Mouse (Mus musculus) embryonic stem cell, embryonic (primary cell): ENCODE results near the gene Stk11.

ENCODE experiments used
- CTCF ChIA-PET, 4 experiments: fragments of 300-600 bp in 2 of 4; fragments of 350-600 bp in 2 of 4; sonication (Branson Sonifier 250); formaldehyde crosslinking; loops; one replicate each; lab custom pipeline; 2022; ENCODE audit warnings: inconsistent platforms in 2 of 4; lab: Charles Lee
- POLR2A ChIA-PET, 4 experiments: fragments of 300-600 bp in 2 of 4; fragments of 350-600 bp in 2 of 4; sonication (Branson Sonifier 250); formaldehyde crosslinking; loops; one replicate each; lab custom pipeline; 2022; ENCODE audit warnings: antibody characterized with exemption in 4 of 4, inconsistent platforms in 1 of 4; lab: Charles Lee

Stk11 gene

DNA sequence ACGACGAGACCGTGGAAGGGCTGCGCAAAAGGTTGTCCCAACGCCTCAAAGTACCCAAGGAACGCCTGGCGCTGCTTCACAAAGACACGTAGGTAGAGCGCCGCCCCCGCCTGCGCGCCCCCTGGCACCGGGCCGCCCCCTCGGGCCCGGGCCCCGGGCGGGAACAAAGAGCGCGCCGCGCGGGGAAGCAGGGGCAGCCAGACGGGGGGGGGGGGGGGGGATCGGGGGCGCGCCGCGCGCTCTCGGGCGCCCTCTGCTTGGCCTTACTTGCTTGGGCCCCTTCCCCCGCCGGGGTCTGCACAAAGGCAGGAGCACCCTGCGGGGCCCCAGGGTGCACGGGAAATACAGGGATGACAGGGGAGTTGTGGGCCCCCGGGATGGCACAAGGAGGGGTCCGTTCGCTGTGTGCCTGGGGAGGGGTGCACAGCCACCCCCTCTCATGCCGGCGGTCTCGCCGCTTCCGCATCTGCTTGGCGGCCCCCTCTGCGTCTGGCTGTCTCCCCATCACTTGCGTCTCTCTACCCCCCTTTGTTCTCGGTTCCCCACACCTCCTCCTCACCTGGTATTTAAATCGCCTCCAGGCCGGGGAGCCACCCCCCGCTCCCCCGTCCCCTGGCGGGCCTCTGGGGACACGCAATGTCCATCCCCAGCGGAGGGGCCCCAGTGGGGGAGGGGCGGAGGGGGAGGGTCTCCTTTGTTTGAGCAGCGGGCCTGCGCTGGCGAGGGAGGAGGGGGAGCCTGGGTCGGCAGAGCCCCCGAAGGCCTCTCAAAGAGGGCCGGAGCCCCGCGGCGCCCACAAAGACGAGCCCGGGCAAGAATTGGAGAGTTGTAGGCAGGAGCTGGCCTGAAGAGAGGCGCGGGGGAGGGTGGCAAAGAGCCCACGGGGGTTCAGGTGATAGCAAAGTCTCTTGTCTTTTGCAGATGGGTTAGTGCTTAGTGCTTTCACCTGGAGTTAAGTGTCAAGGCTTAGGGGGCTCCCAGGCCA lies 34.9 kb downstream of the Stk11 start:
- POLR2A ChIA-PET = interaction anchor here (0.6 to 12.6 kb wide), 34 partner anchors 8 to 370 kb away, joined by 3 to 321 read pairs (median 4); partner anchors contain the start of genes Gamt (in 3 of the 4), 1600002K03Rik (in 2 of the 4), Cirbp (in 2 of the 4) and Dazap1 (in 2 of the 4)
- CTCF ChIA-PET = interaction anchor here in 3 of 4 experiments (0.8 to 5.2 kb wide), 9 partner anchors 9 to 1139 kb away, joined by 3 to 98 read pairs (median 5); partner anchors contain the start of gene Cirbp (in 1 of the 3)

- ChIA-PET CTCF (interaction anchor here (0.7 to 2.5 kb wide), 9 partner anchors 8 to 1138 kb away, joined by 3 to 21 read pairs (median 5); partner anchors contain the start of gene Cirbp (in 1 of the 4)), POLR2A (interaction anchor here (0.6 to 12.6 kb wide), 29 partner anchors 7 to 470 kb away, joined by 3 to 321 read pairs (median 3); partner anchors contain the start of genes Gamt (in 3 of the 4), 1600002K03Rik (in 2 of the 4), Cirbp (in 2 of the 4) and Dazap1 (in 2 of the 4))
Observed at GRCm38 (mm10) chr10:80151211-80152034, 35.8 kb downstream of the Stk11 start.

DNA sequence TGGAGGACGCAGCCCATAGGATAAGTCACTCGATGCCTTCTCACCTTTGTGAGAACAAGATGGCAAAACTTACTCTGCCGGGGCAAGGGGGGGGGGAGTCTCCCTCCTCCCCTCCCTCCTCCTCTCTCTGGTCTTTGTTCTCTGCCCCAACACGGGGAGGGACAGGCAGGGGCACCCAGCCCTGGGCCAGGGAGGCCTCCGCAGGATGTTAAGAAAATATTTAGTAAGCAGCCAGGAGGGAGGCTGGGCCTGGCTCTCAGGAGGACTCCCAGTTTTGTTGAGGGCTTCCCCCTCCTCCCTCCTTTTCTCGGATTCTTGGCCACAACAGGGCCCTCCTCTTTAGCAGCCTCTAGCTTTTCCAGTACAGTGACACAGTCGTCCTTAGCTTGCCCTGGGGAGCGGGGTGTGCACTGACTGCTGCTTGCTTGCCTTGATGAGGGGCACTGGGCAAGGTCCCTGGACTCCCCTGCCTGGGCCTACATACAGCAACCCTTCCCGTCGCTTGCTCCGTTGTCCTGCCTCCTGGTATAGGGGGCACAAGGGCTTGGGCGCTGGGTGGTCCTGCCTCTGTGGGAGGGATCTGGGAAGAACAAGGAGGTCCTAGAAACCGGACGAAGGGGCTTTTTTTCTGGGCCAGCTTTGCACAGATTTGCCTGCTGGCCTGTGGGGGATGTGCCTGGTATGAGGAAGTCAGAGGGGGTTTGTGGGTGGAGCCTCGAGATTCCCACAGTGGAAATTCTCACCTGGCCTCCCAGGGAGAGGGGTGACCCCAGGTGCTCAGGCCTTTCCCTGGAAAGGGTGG lies 36.7 kb downstream of the Stk11 start:
- ChIA-PET POLR2A (interaction anchor here in 3 of 4 experiments (0.8 to 12.6 kb wide), 13 partner anchors 6 to 298 kb away, joined by 3 to 321 read pairs (median 5); partner anchors contain the start of genes 1600002K03Rik (in 2 of the 3), Cirbp (in 2 of the 3), Dazap1 (in 2 of the 3) and Gamt (in 1 of the 3)), CTCF (interaction anchor here in 3 of 4 experiments (0.7 to 2.5 kb wide), 4 partner anchors 12 to 22 kb away, joined by 3 to 21 read pairs (median 12); partner anchors contain the start of gene Cirbp (in 1 of the 3))

DNA sequence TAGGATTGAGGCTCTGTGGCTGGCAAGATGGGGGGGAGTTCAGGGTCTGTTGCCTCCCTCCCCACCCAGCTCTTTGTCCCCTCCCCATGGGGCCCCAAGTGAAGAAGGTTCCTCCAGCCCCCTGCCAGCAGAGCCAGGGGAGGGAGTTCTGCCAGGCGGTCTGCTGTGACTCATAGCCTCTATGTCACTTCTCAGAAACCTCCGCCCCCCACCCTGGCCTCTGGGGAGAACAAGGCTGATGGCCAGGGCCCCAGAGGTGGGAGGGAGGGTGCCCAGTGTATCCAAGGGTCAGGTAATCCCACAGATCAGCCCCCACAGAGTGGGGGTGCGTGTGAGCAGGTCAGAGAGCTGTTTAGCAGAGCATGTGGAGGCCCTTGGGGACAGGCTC lies 37.3 kb downstream of the Stk11 start:
- POLR2A ChIA-PET = interaction anchor here in 3 of 4 experiments (0.6 to 12.6 kb wide), 13 partner anchors 6 to 299 kb away, joined by 3 to 321 read pairs (median 4); partner anchors contain the start of genes 1600002K03Rik (in 2 of the 3), Cirbp (in 2 of the 3), Dazap1 (in 1 of the 3) and Ptbp1 (in 1 of the 3)
- CTCF ChIA-PET = interaction anchor here in 2 of 4 experiments (1.0 to 2.5 kb wide), 3 partner anchors 12 to 16 kb away, joined by 3 to 21 read pairs (median 11); partner anchors contain the start of gene Cirbp (in 1 of the 2)

GRCm38 (mm10) chr10:80153713-80154112 lies 38.1 kb downstream of the Stk11 start:
- POLR2A ChIA-PET = interaction anchor here in 3 of 4 experiments (0.6 to 12.6 kb wide), 12 partner anchors 11 to 482 kb away, joined by 3 to 321 read pairs (median 4); partner anchors contain the start of genes 1600002K03Rik (in 2 of the 3), Cirbp (in 2 of the 3) and Med16 (in 1 of the 3)
- CTCF ChIA-PET = no interaction called here

DNA sequence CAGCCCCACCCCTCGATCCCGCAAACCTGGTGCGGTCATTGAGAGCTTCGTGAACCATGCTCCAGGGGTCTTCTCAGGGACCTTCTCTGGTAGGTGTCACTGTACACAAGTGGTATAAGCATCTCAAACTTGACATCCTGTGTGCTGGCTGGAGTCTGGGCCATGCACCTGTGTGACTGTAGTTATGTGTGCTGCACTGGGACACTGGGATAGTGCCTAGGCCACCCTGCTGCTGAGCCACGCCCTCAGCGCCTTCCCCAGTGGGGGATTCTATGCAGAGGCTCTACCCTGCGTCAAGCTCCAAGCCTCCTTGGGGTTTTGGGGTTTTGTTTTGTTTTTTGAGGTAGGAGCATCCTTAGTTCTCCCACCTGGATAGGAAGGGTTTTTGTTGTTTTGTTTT lies 38.8 kb downstream of the Stk11 start:
- ChIA-PET POLR2A (interaction anchor here (0.5 to 12.6 kb wide), 17 partner anchors 8 to 483 kb away, joined by 3 to 321 read pairs (median 3); partner anchors contain the start of genes 1600002K03Rik (in 2 of the 4), Cirbp (in 2 of the 4), Tmem259 (in 2 of the 4) and Med16 (in 1 of the 4)), CTCF (interaction anchor here in 3 of 4 experiments (0.9 to 1.4 kb wide), 4 partner anchors 10 to 219 kb away, joined by 4 to 20 read pairs (median 5); no protein-coding TSS in a partner anchor)

DNA sequence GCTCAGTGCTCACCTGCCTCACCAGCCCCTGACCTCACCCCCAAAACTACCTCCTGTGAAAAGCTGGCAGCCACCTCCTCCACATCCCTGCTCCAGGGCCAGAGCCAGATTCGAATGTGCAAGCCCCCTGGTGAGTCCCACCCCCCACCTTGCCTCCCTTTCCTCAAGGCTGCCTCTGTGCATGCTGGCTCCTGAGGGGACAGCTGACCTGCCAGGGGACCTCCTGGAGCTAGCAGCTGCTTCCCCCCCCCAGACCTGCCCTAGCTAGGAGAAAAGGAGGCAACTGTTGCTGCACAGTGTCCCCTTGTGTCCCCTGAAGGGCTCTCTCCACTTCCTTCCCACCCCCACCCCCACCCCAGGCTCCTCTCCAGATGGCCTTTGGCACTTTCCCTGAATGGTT lies 39.7 kb downstream of the Stk11 start:
- CTCF ChIA-PET = interaction anchor here in 3 of 4 experiments (0.6 to 1.5 kb wide), 6 partner anchors 9 to 375 kb away, joined by 3 to 6 read pairs (median 4); no protein-coding TSS in a partner anchor
- POLR2A ChIA-PET = interaction anchor here (0.6 to 12.6 kb wide), 12 partner anchors 6 to 301 kb away, joined by 3 to 321 read pairs (median 4); partner anchors contain the start of genes 1600002K03Rik (in 2 of the 4), Cirbp (in 2 of the 4), Midn (in 1 of the 4) and Ptbp1 (in 1 of the 4)

DNA sequence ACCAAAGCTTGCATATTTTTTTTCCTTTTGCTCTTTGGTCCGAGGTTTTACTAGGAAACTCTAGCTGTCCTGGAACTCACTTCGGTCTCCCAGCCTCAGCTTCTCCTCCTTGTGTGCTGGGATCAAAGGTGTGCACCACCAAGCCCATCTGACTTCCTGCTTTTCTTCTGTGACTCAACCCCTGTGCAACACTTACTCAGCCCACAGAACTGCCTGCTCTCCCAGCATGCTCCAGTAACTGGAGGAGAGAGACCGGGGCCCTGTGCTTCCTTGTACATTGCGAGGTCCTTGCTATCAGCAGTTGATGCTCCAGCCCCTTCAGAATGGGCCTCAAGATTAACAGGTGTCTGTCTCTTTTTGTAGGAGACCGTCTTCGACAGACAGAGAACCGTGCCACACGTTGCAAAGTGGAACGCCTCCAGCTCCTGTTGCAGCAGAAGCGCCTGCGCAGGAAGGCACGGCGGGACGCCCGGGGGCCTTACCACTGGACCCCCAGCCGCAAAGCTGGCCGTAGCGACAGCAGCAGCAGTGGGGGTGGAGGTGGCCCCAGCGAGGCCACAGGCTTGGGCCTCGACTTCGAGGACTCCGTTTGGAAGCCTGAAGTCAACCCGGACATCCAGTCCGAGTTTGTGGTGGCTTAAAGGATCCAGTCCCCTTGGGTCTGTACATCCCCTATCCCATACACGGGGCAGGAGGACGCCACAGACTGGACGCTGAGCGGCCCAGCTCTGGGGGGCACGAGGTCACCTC lies 40.6 kb downstream of the Stk11 start:
- ChIA-PET POLR2A (interaction anchor here (0.6 to 12.6 kb wide), 18 partner anchors 7 to 302 kb away, joined by 3 to 321 read pairs (median 4); partner anchors contain the start of genes 1600002K03Rik (in 2 of the 4), Cirbp (in 2 of the 4), Midn (in 1 of the 4) and Ptbp1 (in 1 of the 4)), CTCF (interaction anchor here in 2 of 4 experiments (0.6 to 1.5 kb wide), 5 partner anchors 8 to 601 kb away, joined by 3 to 6 read pairs (median 5); no protein-coding TSS in a partner anchor)

GRCm38 (mm10) chr10:80156752-80157053 lies 41.1 kb downstream of the Stk11 start:
- ChIA-PET CTCF (interaction anchor here in 2 of 4 experiments (0.6 to 1.5 kb wide), 5 partner anchors 8 to 95 kb away, joined by 4 to 6 read pairs (median 5); no protein-coding TSS in a partner anchor), POLR2A (interaction anchor here (0.6 to 12.6 kb wide), 17 partner anchors 8 to 303 kb away, joined by 3 to 321 read pairs (median 4); partner anchors contain the start of genes 1600002K03Rik (in 2 of the 4), Cirbp (in 2 of the 4), Midn (in 1 of the 4) and Ptbp1 (in 1 of the 4))

- POLR2A ChIA-PET = interaction anchor here (0.7 to 16.3 kb wide), 25 partner anchors 6 to 299 kb away, joined by 3 to 321 read pairs (median 6); partner anchors contain the start of genes 1600002K03Rik (in 2 of the 4), Cirbp (in 2 of the 4), Midn (in 2 of the 4) and Cbarp (in 1 of the 4)
- CTCF ChIA-PET = interaction anchor here in 3 of 4 experiments (0.6 to 1.3 kb wide), 4 partner anchors 10 to 94 kb away, joined by 4 to 5 read pairs (median 4); no protein-coding TSS in a partner anchor
Observed at GRCm38 (mm10) chr10:80157141-80157929, 41.7 kb downstream of the Stk11 start.

DNA sequence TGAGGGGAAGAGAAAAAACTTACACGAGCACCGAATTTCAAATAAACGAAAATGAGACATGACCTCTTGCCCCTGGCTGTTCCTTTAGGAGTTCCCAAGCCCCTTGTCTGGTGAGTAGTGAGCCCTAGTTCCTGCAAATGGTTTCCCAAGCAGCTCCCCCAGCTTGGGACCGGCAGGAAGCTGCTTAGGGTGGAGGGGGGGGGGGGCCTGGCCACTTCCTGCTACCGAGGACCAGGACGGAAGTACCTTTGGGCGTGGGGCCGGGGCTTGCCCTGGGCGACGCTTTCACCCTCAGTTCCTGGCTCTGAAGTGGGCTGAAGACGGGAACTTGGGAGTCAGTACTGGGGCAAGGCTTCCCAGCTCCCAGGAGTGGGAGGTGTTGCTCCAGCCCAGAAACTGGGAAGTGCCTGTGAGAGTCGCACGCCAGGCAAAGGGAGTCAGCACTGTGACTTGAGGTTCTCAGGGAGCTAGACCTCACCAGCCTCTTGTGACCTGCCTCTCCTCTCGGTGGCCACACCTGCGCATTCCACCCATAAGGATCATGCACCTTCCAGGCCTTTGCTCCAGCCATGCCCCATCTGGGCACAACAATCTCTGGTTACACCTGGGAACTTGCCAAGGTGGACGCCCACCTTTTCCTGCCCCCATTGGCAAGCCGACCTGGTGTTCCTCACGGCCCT lies 42.8 kb downstream of the Stk11 start:
- CTCF ChIA-PET = interaction anchor here in 3 of 4 experiments (0.6 to 3.5 kb wide), 14 partner anchors 9 to 510 kb away, joined by 3 to 19 read pairs (median 4); partner anchors contain the start of genes Stk11 (in 1 of the 3) and Tmem259 (in 1 of the 3)

GRCm38 (mm10) chr10:80159021-80159560 lies 43.5 kb downstream of the Stk11 start:
- POLR2A ChIA-PET = interaction anchor here (0.6 to 16.3 kb wide), 80 partner anchors 8 to 545 kb away, joined by 3 to 321 read pairs (median 4); partner anchors contain the start of genes 1600002K03Rik (in 3 of the 4), Med16 (in 3 of the 4), Midn (in 3 of the 4) and Tmem259 (in 3 of the 4)
- CTCF ChIA-PET = interaction anchor here in 3 of 4 experiments (0.5 to 3.5 kb wide), 28 partner anchors 8 to 499 kb away, joined by 3 to 19 read pairs (median 4); partner anchors contain the start of genes Stk11 (in 1 of the 3), Tmem259 (in 1 of the 3) and Wdr18 (in 1 of the 3)

More for the DNA sequence above, 42.8 kb downstream of the Stk11 start:
- POLR2A ChIA-PET = interaction anchor here (0.6 to 16.3 kb wide), 44 partner anchors 7 to 304 kb away, joined by 3 to 321 read pairs (median 6); partner anchors contain the start of genes 1600002K03Rik (in 3 of the 4), Dazap1 (in 2 of the 4), Gamt (in 2 of the 4) and Midn (in 2 of the 4)
